Mouse (Mus musculus): ENCODE results near the gene BC049730. TPM values are rescaled to one million over a fixed set of nuclear protein-coding genes. Genes with fewer than 3 reads are reported as not detected.
A peak's percentile ranks its signal among the peaks of the same experiment; 100 is the strongest.
"Not testable (repeated sequence)": the region's sequence is repeated elsewhere in the genome, so short reads cannot be mapped to it uniquely, and the experiment has no call there.

Gene BC049730
- polyA plus RNA-seq (2011; ENCODE audit: insufficient read length, low read depth, missing spikeins) = not detected in 2 replicates

DNA sequence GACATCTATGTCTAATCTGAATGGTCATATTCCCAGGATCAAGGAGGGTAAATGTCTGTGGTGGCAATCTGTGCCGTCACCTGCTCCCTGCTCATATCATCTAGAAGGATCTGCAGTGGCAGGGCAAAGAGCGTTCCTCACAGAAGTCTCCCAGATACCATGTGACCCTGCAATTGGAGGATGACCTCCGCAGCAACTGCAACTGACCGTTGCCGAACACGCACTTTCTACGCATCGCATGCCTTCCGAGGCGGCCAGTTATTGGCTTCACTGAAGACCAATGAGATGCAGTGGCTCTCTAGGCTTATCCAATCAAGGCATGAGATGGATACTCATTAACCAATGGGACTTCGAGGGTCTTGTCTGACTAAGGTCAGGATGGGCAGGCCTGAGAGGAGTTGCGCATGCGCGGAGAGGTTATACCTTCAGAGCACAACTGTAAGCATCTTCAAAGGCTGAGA is at the start of gene BC049730:
TSS of gene BC049730 (plus strand) at position 411 of the 461 bp plus-strand sequence.
- no peak within 1 kb of the TSS for H3K4me3 ChIP-seq (ENCODE audit: insufficient read depth, low read length)
- H3K4me1 ChIP-seq (ENCODE audit: control insufficient read depth, insufficient read depth, low read length) = no peaks in the 10 kb centered on the region
- no peak within 1 kb of the TSS for H3K27ac ChIP-seq (ENCODE audit: insufficient read depth, low read length)
- TF ChIP-seq POLR2A (IDR thresholded peaks at IDR 0.05; ENCODE audit: low read depth, low read length) (no peak), CTCF (IDR thresholded peaks at IDR 0.05; ENCODE audit: borderline replicate concordance, insufficient read depth, low read length) (no peak)

- Histone ChIP-seq H3K4me3 (ENCODE audit: insufficient read depth, low read length) (no peak overlapping the region), H3K4me1 (ENCODE audit: control insufficient read depth, insufficient read depth, low read length) (no peaks in the 10 kb centered on the region), H3K27ac (ENCODE audit: insufficient read depth, low read length) (no peak overlapping the region)
- TF ChIP-seq CTCF (IDR thresholded peaks at IDR 0.05; ENCODE audit: borderline replicate concordance, insufficient read depth, low read length) (no peak), POLR2A (IDR thresholded peaks at IDR 0.05; ENCODE audit: low read depth, low read length) (no peak)
Observed at GRCm38 (mm10) chr7:24659737-24660357, 49.2 kb upstream of the BC049730 start.

GRCm38 (mm10) chr7:24661118-24661904 is 47.7 kb upstream of the BC049730 start:
- TF ChIP-seq POLR2A (IDR thresholded peaks at IDR 0.05; ENCODE audit: low read depth, low read length) (no peak), CTCF (IDR thresholded peaks at IDR 0.05; ENCODE audit: borderline replicate concordance, insufficient read depth, low read length) (no peak)
- H3K4me1 ChIP-seq (ENCODE audit: control insufficient read depth, insufficient read depth, low read length) = no peaks in the 10 kb centered on the region
- H3K27ac ChIP-seq (ENCODE audit: insufficient read depth, low read length) = no peak overlapping the region
- H3K4me3 ChIP-seq (ENCODE audit: insufficient read depth, low read length) = no peak overlapping the region

GRCm38 (mm10) chr7:24662575-24662974 is 46.5 kb upstream of the BC049730 start:
- TF ChIP-seq CTCF (IDR thresholded peaks at IDR 0.05; ENCODE audit: borderline replicate concordance, insufficient read depth, low read length) (peak; percentile 56; the same call in 1 of the 2 replicates), POLR2A (IDR thresholded peaks at IDR 0.05; ENCODE audit: low read depth, low read length) (no peak)
- no peaks in the 10 kb centered on the region for H3K4me1 ChIP-seq (ENCODE audit: control insufficient read depth, insufficient read depth, low read length)
- H3K4me3 ChIP-seq (ENCODE audit: insufficient read depth, low read length) = no peak overlapping the region
- H3K27ac ChIP-seq (ENCODE audit: insufficient read depth, low read length) = no peak overlapping the region

GRCm38 (mm10) chr7:24664301-24664700 is 44.7 kb upstream of the BC049730 start:
- no peak overlapping the region for H3K27ac ChIP-seq (ENCODE audit: insufficient read depth, low read length)
- H3K4me1 ChIP-seq (ENCODE audit: control insufficient read depth, insufficient read depth, low read length) = no peaks in the 10 kb centered on the region
- no peak overlapping the region for H3K4me3 ChIP-seq (ENCODE audit: insufficient read depth, low read length)
- TF ChIP-seq CTCF (IDR thresholded peaks at IDR 0.05; ENCODE audit: borderline replicate concordance, insufficient read depth, low read length) (no peak), POLR2A (IDR thresholded peaks at IDR 0.05; ENCODE audit: low read depth, low read length) (no peak)

DNA sequence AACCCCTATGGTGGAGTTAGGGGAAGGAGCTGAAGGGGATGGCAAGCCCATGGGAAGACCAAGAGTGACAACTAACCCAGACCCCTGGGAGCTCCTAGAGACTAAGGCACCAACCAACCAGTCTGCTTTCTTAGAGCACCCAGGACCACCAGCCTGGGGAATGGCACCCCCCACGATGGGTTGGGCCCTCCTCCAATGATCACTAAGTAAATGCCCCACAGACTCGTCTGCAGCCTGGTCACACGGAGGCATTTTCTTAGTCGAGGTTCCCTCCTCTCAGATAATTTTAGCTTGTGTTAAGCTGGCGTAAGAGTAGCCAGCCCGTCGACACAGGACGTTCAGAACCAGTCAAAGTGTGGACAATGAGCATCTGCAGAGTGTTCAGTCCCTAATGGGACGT is 44.1 kb upstream of the BC049730 start:
- Histone ChIP-seq H3K4me3 (ENCODE audit: insufficient read depth, low read length) (no peak overlapping the region), H3K27ac (ENCODE audit: insufficient read depth, low read length) (no peak overlapping the region), H3K4me1 (ENCODE audit: control insufficient read depth, insufficient read depth, low read length) (no peaks in the 10 kb centered on the region)
- TF ChIP-seq POLR2A (IDR thresholded peaks at IDR 0.05; ENCODE audit: low read depth, low read length) (no peak), CTCF (IDR thresholded peaks at IDR 0.05; ENCODE audit: borderline replicate concordance, insufficient read depth, low read length) (no peak)

- Histone ChIP-seq H3K4me1 (ENCODE audit: control insufficient read depth, insufficient read depth, low read length) (no peaks in the 10 kb centered on the region), H3K27ac (ENCODE audit: insufficient read depth, low read length) (no peak overlapping the region), H3K4me3 (ENCODE audit: insufficient read depth, low read length) (no peak overlapping the region)
- TF ChIP-seq POLR2A (IDR thresholded peaks at IDR 0.05; ENCODE audit: low read depth, low read length) (no peak), CTCF (IDR thresholded peaks at IDR 0.05; ENCODE audit: borderline replicate concordance, insufficient read depth, low read length) (no peak)
Observed at GRCm38 (mm10) chr7:24671944-24672439, 37.0 kb upstream of the BC049730 start.

DNA sequence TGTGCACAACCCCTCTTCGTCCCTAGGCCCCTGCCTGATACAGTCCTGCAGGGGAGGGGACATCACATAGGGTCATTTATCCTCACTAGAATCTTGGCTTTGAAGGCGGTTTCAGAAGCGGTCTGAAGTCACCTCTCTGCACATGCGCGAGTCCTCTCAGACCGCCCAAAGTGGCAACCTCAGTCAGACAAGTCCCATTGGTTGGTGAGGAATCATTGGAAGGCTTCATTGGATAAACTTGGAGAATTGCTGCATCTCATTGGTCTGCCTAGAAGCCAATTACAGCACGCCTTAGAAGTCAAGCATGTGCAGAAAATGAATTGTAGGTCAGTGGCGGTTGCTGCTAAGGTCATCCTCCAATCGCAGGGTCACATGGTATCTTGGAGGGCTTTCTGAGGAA is 32.5 kb upstream of the BC049730 start, which contains the start of gene Tex101:
TSS of gene Tex101 (minus strand) at position 101 of the 400 bp plus-strand sequence.
- H3K4me1 ChIP-seq (ENCODE audit: control insufficient read depth, insufficient read depth, low read length) = no peaks in the 10 kb centered on the region
- no peak within 1 kb of the TSS for H3K27ac ChIP-seq (ENCODE audit: insufficient read depth, low read length)
- TF ChIP-seq CTCF (IDR thresholded peaks at IDR 0.05; ENCODE audit: borderline replicate concordance, insufficient read depth, low read length) (no peak), POLR2A (IDR thresholded peaks at IDR 0.05; ENCODE audit: low read depth, low read length) (no peak)
- H3K4me3 ChIP-seq (ENCODE audit: insufficient read depth, low read length) = no peak within 1 kb of the TSS

DNA sequence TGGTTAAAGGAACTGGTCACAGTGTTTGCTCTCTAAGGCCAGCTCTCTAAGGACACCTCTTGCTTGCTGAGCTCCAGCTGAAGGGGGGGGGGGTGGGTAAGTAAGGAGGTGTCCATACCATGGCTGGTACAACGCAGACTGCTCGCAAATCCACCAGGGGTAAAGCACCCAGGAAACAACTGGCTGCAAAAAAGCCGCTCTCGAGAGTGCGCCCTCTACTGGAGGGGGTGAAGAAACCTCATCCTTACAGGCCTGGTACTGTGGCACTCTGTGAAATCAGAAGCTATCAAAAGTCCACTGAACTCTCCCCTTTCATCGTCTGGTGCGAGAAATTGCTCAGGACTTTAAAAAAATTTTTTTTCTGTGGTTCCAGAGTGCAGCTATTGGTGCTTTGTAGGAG is 24.9 kb upstream of the BC049730 start:
- H3K4me3 ChIP-seq (ENCODE audit: insufficient read depth, low read length); H3K4me1 ChIP-seq (ENCODE audit: control insufficient read depth, insufficient read depth, low read length); H3K27ac ChIP-seq (ENCODE audit: insufficient read depth, low read length): not testable (repeated sequence)

GRCm38 (mm10) chr7:24687519-24687918 is 21.5 kb upstream of the BC049730 start:
- not testable (repeated sequence) for H3K27ac ChIP-seq (ENCODE audit: insufficient read depth, low read length); H3K4me1 ChIP-seq (ENCODE audit: control insufficient read depth, insufficient read depth, low read length); H3K4me3 ChIP-seq (ENCODE audit: insufficient read depth, low read length)

GRCm38 (mm10) chr7:24692693-24693092 is 16.3 kb upstream of the BC049730 start:
- not testable (repeated sequence) for H3K4me1 ChIP-seq (ENCODE audit: control insufficient read depth, insufficient read depth, low read length); H3K27ac ChIP-seq (ENCODE audit: insufficient read depth, low read length); H3K4me3 ChIP-seq (ENCODE audit: insufficient read depth, low read length)

DNA sequence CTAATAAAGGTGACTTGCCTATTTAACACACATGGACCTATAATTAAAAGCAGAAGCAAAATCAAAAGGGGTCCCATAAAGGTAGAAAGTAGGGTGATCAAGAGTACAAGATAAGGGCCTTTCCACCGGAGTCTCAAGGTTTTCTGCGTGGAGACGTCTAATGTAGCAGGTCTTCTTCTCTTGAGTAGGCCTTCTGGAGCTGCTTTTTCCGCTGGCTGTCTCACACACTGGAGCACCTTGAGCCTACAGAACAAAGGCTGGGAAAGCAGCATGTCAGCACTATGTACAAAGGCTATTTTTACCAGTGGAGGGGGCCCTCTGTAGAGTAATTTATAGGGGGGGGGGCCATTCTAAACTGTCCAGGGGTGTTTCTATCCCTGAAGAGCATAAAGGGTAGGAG is 11.2 kb upstream of the BC049730 start:
- not testable (repeated sequence) for H3K27ac ChIP-seq (ENCODE audit: insufficient read depth, low read length); H3K4me3 ChIP-seq (ENCODE audit: insufficient read depth, low read length); H3K4me1 ChIP-seq (ENCODE audit: control insufficient read depth, insufficient read depth, low read length)

- H3K4me1 ChIP-seq (ENCODE audit: control insufficient read depth, insufficient read depth, low read length); H3K4me3 ChIP-seq (ENCODE audit: insufficient read depth, low read length); H3K27ac ChIP-seq (ENCODE audit: insufficient read depth, low read length): not testable (repeated sequence)
Observed at GRCm38 (mm10) chr7:24702841-24703240, 6.2 kb upstream of the BC049730 start.
